Mouse (Mus musculus) embryo, embryonic 11 days (tissue): ENCODE results near the gene Mrpl9.

Source experiments
- DNase-seq: peaks from one replicate; pipeline ENCODE4 v3.0.0-alpha.2; 2015

Gene Mrpl9

GRCm38 (mm10) chr3:94442951-94443596, at the start of gene Mrpl9:
Gene Mrpl9 (plus strand): TSS chr3:94443318.
- peak; percentile 96 for DNase-seq

GRCm38 (mm10) chr3:94396336-94396735, 46.8 kb upstream of the Mrpl9 start:
- DNase-seq: no peak

- no peak for DNase-seq
These were observed 46.3 kb upstream of the Mrpl9 start for GRCm38 (mm10) chr3:94396851-94397250.

GRCm38 (mm10) chr3:94398217-94398616, 44.9 kb upstream of the Mrpl9 start, which contains the start of gene Lingo4:
Gene Lingo4 (plus strand): TSS chr3:94398517.
- no peak for DNase-seq

- DNase-seq: peak; percentile 72
These were observed 44.1 kb upstream of the Mrpl9 start for GRCm38 (mm10) chr3:94398943-94399481.

- DNase-seq: peak; percentile 53
These were observed 43.3 kb upstream of the Mrpl9 start for GRCm38 (mm10) chr3:94399663-94400310.

- no peak for DNase-seq
These were observed 40.7 kb upstream of the Mrpl9 start for GRCm38 (mm10) chr3:94402451-94402850.

- DNase-seq: peak; percentile 17
These were observed 38.6 kb upstream of the Mrpl9 start for GRCm38 (mm10) chr3:94404366-94405054.

- DNase-seq: no peak
These were observed 37.6 kb upstream of the Mrpl9 start for GRCm38 (mm10) chr3:94405561-94405960.

GRCm38 (mm10) chr3:94412530-94412929, 30.6 kb upstream of the Mrpl9 start:
- no peak for DNase-seq

- DNase-seq: peak; percentile 97
These were observed 30.0 kb upstream of the Mrpl9 start, which contains the start of gene Tdrkh for GRCm38 (mm10) chr3:94413031-94413679. Gene Tdrkh (plus strand): TSS chr3:94413273.

GRCm38 (mm10) chr3:94430980-94431379, 12.1 kb upstream of the Mrpl9 start:
- DNase-seq: no peak

GRCm38 (mm10) chr3:94434305-94434704, 8.8 kb upstream of the Mrpl9 start:
- DNase-seq: no peak

- DNase-seq: no peak
These were observed 6.7 kb upstream of the Mrpl9 start for GRCm38 (mm10) chr3:94436420-94436819.

GRCm38 (mm10) chr3:94441182-94441581, 1.9 kb upstream of the Mrpl9 start:
- DNase-seq: no peak

GRCm38 (mm10) chr3:94443597-94443964, 463 bp downstream of the Mrpl9 start, which contains the start of gene Oaz3:
Gene Oaz3 (minus strand): TSS chr3:94443915.
- DNase-seq: no peak

GRCm38 (mm10) chr3:94449377-94449776, 6.3 kb downstream of the Mrpl9 start:
- DNase-seq: no peak

GRCm38 (mm10) chr3:94456529-94457000, 13.4 kb downstream of the Mrpl9 start:
- DNase-seq: peak; percentile 98

GRCm38 (mm10) chr3:94457055-94457454, 13.9 kb downstream of the Mrpl9 start:
- no peak for DNase-seq

GRCm38 (mm10) chr3:94459834-94460233, 16.7 kb downstream of the Mrpl9 start:
- no peak for DNase-seq

- DNase-seq: peak; percentile 59
These were observed 20.9 kb downstream of the Mrpl9 start for GRCm38 (mm10) chr3:94463926-94464578.
